Mouse (Mus musculus) midbrain, embryonic 10.5 days (tissue): ENCODE measurements around the gene Herc3. TPM values are rescaled to one million over a fixed set of nuclear protein-coding genes. Genes with fewer than 3 reads are reported as not detected.

Experiments used
- DNase-seq: peaks from one replicate; pipeline ENCODE4 v3.0.0-alpha.2; 2017; ENCODE audit warnings: low spot score
- H3K27ac ChIP-seq: fragments of 300-500 bp; sonication (generic); replicated peaks from 2 replicates; pipeline ENCODE4 v1.5.1; 2016; ENCODE audit warnings: mild to moderate bottlenecking
- H3K27me3 ChIP-seq: fragments of 300-500 bp; sonication (generic); 2 replicates; pipeline ENCODE4 v1.6.1; 2016; ENCODE audit warnings: low read depth, mild to moderate bottlenecking; ENCODE audit not compliant: poor library complexity, severe bottlenecking
- H3K36me3 ChIP-seq: fragments of 300-500 bp; sonication (generic); 2 replicates; pipeline ENCODE4 v1.6.1; 2016; ENCODE audit warnings: mild to moderate bottlenecking, moderate library complexity
- H3K4me1 ChIP-seq: fragments of 300-500 bp; sonication (generic); 2 replicates; pipeline ENCODE4 v1.6.1; 2016
- H3K4me3 ChIP-seq: fragments of 300-500 bp; sonication (generic); 2 replicates; pipeline ENCODE4 v1.5.1; 2016; ENCODE audit warnings: mild to moderate bottlenecking, moderate library complexity
- H3K9me3 ChIP-seq: fragments of 300-500 bp; sonication (generic); replicated peaks from 2 replicates; pipeline ENCODE4 v1.6.1; 2016; ENCODE audit warnings: mild to moderate bottlenecking
- WGBS: fragments of 180-500 bp; shearing (Covaris S2); methylation state at CpG from one replicate; pipeline ENCODE4 v1.1.7; 2016; 5-methylcytosine and 5-hydroxymethylcytosine counted together
- polyA plus RNA-seq: library from polyadenylated mRNA; unstranded; fragments of >200 nt; fragmentation: Nextera tagmentation; extraction: Ambion mirVana; gene quantifications from 2 replicates; pipeline ENCODE4 v1.2.1, GENCODE M21; 2016

Herc3 gene
- polyA plus RNA-seq, 1 experiment from 2014 or later: 5.7 TPM

GRCm38 (mm10) chr6:58964091-58964490 lies 132.8 kb downstream of the Herc3 start:
- DNase-seq: no peak
- no peak overlapping the region for H3K4me3 ChIP-seq
- 87% methylated on average over 2 of the region's 2 CpGs for WGBS
- H3K27ac ChIP-seq: no peak overlapping the region
- no peaks in the 10 kb centered on the region for H3K27me3 ChIP-seq
- no peaks in the 10 kb centered on the region for H3K36me3 ChIP-seq
- H3K4me1 ChIP-seq: peaks cover 11% of the 10 kb centered on the region
- no peaks in the 10 kb centered on the region for H3K9me3 ChIP-seq

DNA sequence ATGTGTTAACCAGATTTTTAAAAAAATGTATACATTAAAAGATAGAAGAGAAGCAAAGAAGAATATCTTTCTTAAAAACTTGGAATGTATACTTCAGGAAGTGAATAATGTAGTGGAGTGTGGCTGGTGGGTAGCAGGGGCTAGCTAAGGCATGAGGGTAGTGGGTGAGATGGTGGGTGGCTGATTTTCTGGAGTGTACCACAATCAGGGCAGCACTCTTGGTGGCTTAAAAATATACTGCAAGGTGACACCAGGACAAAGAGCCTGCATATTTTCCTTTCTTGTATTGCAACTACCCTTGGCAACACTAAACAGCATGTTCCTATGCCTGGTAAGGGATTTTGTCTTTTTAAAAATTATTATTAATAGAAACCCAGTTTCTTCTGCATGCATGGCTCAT lies 133.3 kb downstream of the Herc3 start:
- Histone ChIP-seq H3K36me3 (no peaks in the 10 kb centered on the region), H3K4me1 (peaks cover 11% of the 10 kb centered on the region), H3K27ac (no peak overlapping the region)

DNA sequence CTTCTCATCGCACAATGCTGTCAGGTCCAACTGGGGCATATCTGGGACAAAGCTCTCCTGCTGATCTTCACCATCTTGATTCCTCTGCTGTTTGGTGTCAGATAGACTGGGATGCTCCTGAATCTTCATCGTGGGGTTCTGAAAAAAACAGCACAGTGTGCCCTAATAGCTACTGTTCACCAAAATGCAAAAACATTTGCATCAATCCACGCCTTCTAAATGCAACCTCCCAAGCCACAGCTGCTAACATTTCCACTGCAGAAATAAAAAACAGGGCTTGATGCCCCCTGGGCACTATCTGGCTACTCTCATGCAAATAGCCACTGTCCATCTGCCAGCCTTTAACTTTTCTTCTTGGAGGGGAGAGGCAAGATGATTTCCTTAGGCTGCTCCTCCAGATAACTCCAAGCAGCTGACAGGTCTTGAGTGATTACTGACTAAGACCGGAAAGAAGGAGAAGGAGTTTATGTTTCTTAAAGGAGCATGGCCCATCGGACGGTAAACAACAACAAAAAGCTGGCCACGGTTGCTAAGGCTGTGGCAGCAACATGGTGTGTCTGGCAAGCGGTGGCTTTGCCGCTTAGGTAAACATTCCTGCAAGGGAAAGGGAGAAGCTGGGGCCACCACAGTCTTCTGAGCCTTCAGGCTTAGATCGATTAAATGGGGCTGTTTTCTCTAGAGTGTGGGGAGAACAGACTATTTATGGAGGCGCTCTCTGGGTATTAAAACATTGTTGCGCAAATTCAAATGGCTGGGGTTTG lies 134.0 kb downstream of the Herc3 start:
- no peaks in the 10 kb centered on the region for H3K36me3 ChIP-seq
- no peaks in the 10 kb centered on the region for H3K27me3 ChIP-seq
- WGBS: 44% methylated on average over 12 of the region's 12 CpGs
- no peak overlapping the region for H3K4me3 ChIP-seq
- no peaks in the 10 kb centered on the region for H3K9me3 ChIP-seq
- no peak for DNase-seq
- no peak overlapping the region for H3K27ac ChIP-seq
- peaks cover 11% of the 10 kb centered on the region for H3K4me1 ChIP-seq

More for the DNA sequence above, 133.3 kb downstream of the Herc3 start:
- no peaks in the 10 kb centered on the region for H3K27me3 ChIP-seq
- no peak overlapping the region for H3K4me3 ChIP-seq
- DNase-seq: no peak
- no peaks in the 10 kb centered on the region for H3K9me3 ChIP-seq

- WGBS: 85% methylated on average over 3 of the region's 3 CpGs
- no peak for DNase-seq
- Histone ChIP-seq H3K27ac (no peak overlapping the region), H3K4me1 (peaks cover 11% of the 10 kb centered on the region), H3K4me3 (no peak overlapping the region), H3K27me3 (no peaks in the 10 kb centered on the region), H3K36me3 (no peaks in the 10 kb centered on the region), H3K9me3 (no peaks in the 10 kb centered on the region)
These were observed 137.0 kb downstream of the Herc3 start for GRCm38 (mm10) chr6:58968272-58968671.

Other genes with a start within 250 kb of the Herc3 start
- gene Abcg2, start 246.9 kb upstream of the Herc3 start, polyA plus RNA-seq: 52.1 and 54.0 TPM in 2 replicates
- gene Nap1l5, start 75.6 kb downstream of the Herc3 start, polyA plus RNA-seq: 10.8 and 17.0 TPM in 2 replicates
- 2.1 and 3.3 TPM in 2 replicates for gene Fam13a, start 193.1 kb downstream of the Herc3 start, polyA plus RNA-seq